Mouse (Mus musculus) thymus, adult 2 months (tissue): ENCODE results near the gene Spryd4. TPM values are rescaled to one million over a fixed set of nuclear protein-coding genes. Genes with fewer than 3 reads are reported as not detected.

Experiments
- DNase-seq: peaks from one replicate; pipeline ENCODE4 v3.0.0; 2021
- H3K27ac ChIP-seq: fragments of 200-500 bp; 2 replicates; pipeline ENCODE4 v1.5.1; 2012; ENCODE audit warnings: low read length, control low read depth; ENCODE audit not compliant: control insufficient read depth, insufficient read depth
- H3K27me3 ChIP-seq: fragments of 200-500 bp; 2 replicates; pipeline ENCODE4 v1.6.1; 2012; ENCODE audit warnings: mild to moderate bottlenecking, low read length, moderate library complexity, mixed read lengths; ENCODE audit not compliant: control insufficient read depth, insufficient read depth
- H3K36me3 ChIP-seq: fragments of 200-500 bp; 2 replicates; pipeline ENCODE4 v1.6.1; 2012; ENCODE audit warnings: mild to moderate bottlenecking, low read length, moderate library complexity; ENCODE audit not compliant: control insufficient read depth, insufficient read depth
- H3K4me1 ChIP-seq: fragments of 200-500 bp; replicated peaks from 2 replicates; pipeline ENCODE4 v1.6.1; 2012; ENCODE audit warnings: low read length; ENCODE audit not compliant: control insufficient read depth, insufficient read depth
- H3K4me3 ChIP-seq: fragments of 200-500 bp; 2 replicates; pipeline ENCODE4 v1.5.1; 2012; ENCODE audit warnings: mild to moderate bottlenecking, low read length, control low read depth, moderate library complexity; ENCODE audit not compliant: control insufficient read depth, insufficient read depth
- CTCF ChIP-seq: fragments of 200-500 bp; IDR thresholded peaks from 2 replicates; pipeline ENCODE4 v1.5.1; 2012; ENCODE audit warnings: mild to moderate bottlenecking, control low read depth, low read length, moderate library complexity, borderline replicate concordance; ENCODE audit not compliant: control insufficient read depth, poor library complexity, insufficient read depth; ENCODE audit errors: extremely low read depth
- POLR2A ChIP-seq: fragments of 200-500 bp; IDR thresholded peaks from 2 replicates; pipeline ENCODE4 v1.6.1; 2012; ENCODE audit warnings: mild to moderate bottlenecking, low read length, control low read depth, moderate library complexity; ENCODE audit not compliant: control insufficient read depth, poor library complexity, insufficient read depth; ENCODE audit errors: extremely low read depth
- WGBS: fragments of 180-500 bp; shearing (Covaris S2); methylation state at CpG from one replicate; pipeline ENCODE4 v1.1.7; 2018; 5-methylcytosine and 5-hydroxymethylcytosine counted together
- polyA plus RNA-seq: library from polyadenylated mRNA; depleted of rRNA; stranded (reverse); fragments of >200 nt; gene quantifications from 2 replicates; pipeline ENCODE4 v1.2.3, GENCODE M21; 2012

The Spryd4 gene
- polyA plus RNA-seq, 1 experiment: 10.9 TPM

- Histone ChIP-seq H3K4me1 (peaks cover 11% of the 10 kb centered on the region), H3K36me3 (no peaks in the 10 kb centered on the region), H3K27ac (no peak overlapping the region), H3K27me3 (no peaks in the 10 kb centered on the region), H3K4me3 (peak overlapping the region; percentile 27)
- TF ChIP-seq CTCF: no peak
- TF ChIP-seq POLR2A: no peak
- under 1% methylated on average over 18 of the region's 18 CpGs for WGBS
- DNase-seq: peak; percentile 70
Observed at GRCm38 (mm10) chr10:128212871-128213323, 1.3 kb upstream of the Spryd4 start.

- no peaks in the 10 kb centered on the region for H3K27me3 ChIP-seq
- no peak for DNase-seq
- WGBS: 46% methylated on average over 6 of the region's 6 CpGs
- H3K4me3 ChIP-seq: no peak overlapping the region
- no peaks in the 10 kb centered on the region for H3K36me3 ChIP-seq
- TF ChIP-seq POLR2A (no peak), CTCF (no peak)
- peaks cover 11% of the 10 kb centered on the region for H3K4me1 ChIP-seq
- no peak overlapping the region for H3K27ac ChIP-seq
Observed at GRCm38 (mm10) chr10:128212148-128212547, 541 bp upstream of the Spryd4 start.

GRCm38 (mm10) chr10:128210954-128211353, 653 bp downstream of the Spryd4 start:
- DNase-seq: peak; percentile 18
- WGBS: 21% methylated on average over 14 of the region's 14 CpGs

GRCm38 (mm10) chr10:128210131-128210530, 1.5 kb downstream of the Spryd4 start:
- DNase-seq: no peak
- 92% methylated on average over 2 of the region's 2 CpGs for WGBS
- H3K4me1 ChIP-seq: peaks cover 11% of the 10 kb centered on the region
- H3K27ac ChIP-seq: no peak overlapping the region
- H3K27me3 ChIP-seq: no peaks in the 10 kb centered on the region
- no peaks in the 10 kb centered on the region for H3K36me3 ChIP-seq
- TF ChIP-seq POLR2A (no peak), CTCF (no peak)
- no peak overlapping the region for H3K4me3 ChIP-seq

More at GRCm38 (mm10) chr10:128210954-128211353, 653 bp downstream of the Spryd4 start:
- Histone ChIP-seq H3K4me1 (peaks cover 11% of the 10 kb centered on the region), H3K27me3 (no peaks in the 10 kb centered on the region), H3K4me3 (peak overlapping the region; percentile 68), H3K27ac (no peak overlapping the region), H3K36me3 (no peaks in the 10 kb centered on the region)
- TF ChIP-seq CTCF (no peak), POLR2A (no peak)

- no peak for DNase-seq
- no peak overlapping the region for H3K4me3 ChIP-seq
- H3K27me3 ChIP-seq: no peaks in the 10 kb centered on the region
- peaks cover 11% of the 10 kb centered on the region for H3K4me1 ChIP-seq
- TF ChIP-seq POLR2A: no peak
- TF ChIP-seq CTCF: no peak
- H3K27ac ChIP-seq: no peak overlapping the region
- no peaks in the 10 kb centered on the region for H3K36me3 ChIP-seq
- 97% methylated on average over 11 of the region's 11 CpGs for WGBS
Observed at GRCm38 (mm10) chr10:128209311-128210009, 2.1 kb downstream of the Spryd4 start.

- no peak for TF ChIP-seq CTCF
- no peak for TF ChIP-seq POLR2A
- Histone ChIP-seq H3K36me3 (no peaks in the 10 kb centered on the region), H3K27me3 (no peaks in the 10 kb centered on the region), H3K4me1 (peaks cover 11% of the 10 kb centered on the region), H3K27ac (no peak overlapping the region), H3K4me3 (no peak overlapping the region)
- WGBS: 96% methylated on average over 10 of the region's 10 CpGs
- DNase-seq: no peak
Observed at GRCm38 (mm10) chr10:128208326-128208725, 3.3 kb downstream of the Spryd4 start.
